14 mouse cellular contexts compared by ENCODE assay signal in genomic region chr3:103733176-103733575, GRCm38 (mm10). TPM values are rescaled to one million over a fixed set of nuclear protein-coding genes. Genes with fewer than 3 reads are reported as not detected.
A peak's percentile ranks its signal among the peaks of the same experiment; 100 is the strongest.
DNase-seq lines count a peak whose midpoint lies in the region; ATAC-seq and TF ChIP-seq lines count a peak whose summit lies in the region.
"Had no signal": no experiment of that assay in that cellular context is flagged by ENCODE, and none has a peak within 500 bp of the region (broad histone marks: within the 10 kb centered on the region; RNA-seq: fewer than 3 reads in every experiment).

No protein-coding gene starts in this region.

- no peaks in the 10 kb centered on the region for H3K36me3 ChIP-seq in kidney, postnatal 0 days (ENCODE audit: insufficient read depth, low read length)
- peaks cover 13% of the 10 kb centered on the region for H3K36me3 ChIP-seq in embryonic facial prominence, embryonic 10.5 days (replicated peaks)
- no peaks in the 10 kb centered on the region for H3K36me3 ChIP-seq in limb, embryonic 11.5 days (ENCODE audit: control insufficient read depth, insufficient read depth, low read length)
- H3K36me3 ChIP-seq: midbrain, embryonic 15.5 days had no signal

- no peak overlapping the region for H3K4me2 ChIP-seq in kidney, postnatal 0 days (ENCODE audit: low read length)
- no peak overlapping the region for H3K4me2 ChIP-seq in limb, embryonic 11.5 days (ENCODE audit: low read depth, severe bottlenecking)

- DNase-seq in kidney, postnatal 0 days (ENCODE audit: low spot score), result peak; percentile 61
- DNase-seq in kidney, adult 8-10 months, result no peak
- DNase-seq in 3T3-L1 (ENCODE audit: low read depth, low spot score), result peak; percentile 23
- DNase-seq in embryonic facial prominence, embryonic 10.5 days (ENCODE audit: low spot score), result no peak
- DNase-seq in limb, embryonic 11.5 days (ENCODE audit: low spot score), result no peak
- DNase-seq in urinary bladder, postnatal 25 days (ENCODE audit: low spot score), result no peak
- no peak for DNase-seq in right cerebral cortex, postnatal 4 days
- DNase-seq: adrenal gland, postnatal 10 days; heart, adult 18-20 months; heart, postnatal 36 days had no signal

- no peak overlapping the region for H3K27ac ChIP-seq in kidney, postnatal 0 days
- H3K27ac ChIP-seq in embryonic facial prominence, embryonic 10.5 days (replicated peaks), result peak overlapping the region; percentile 88
- peak overlapping the region; percentile 32; the same call in 1 of the 2 replicates for H3K27ac ChIP-seq in limb, embryonic 11.5 days (replicated peaks; ENCODE audit: low read depth, low read length)

- no peak for ATAC-seq in kidney, postnatal 0 days (replicated peaks; ENCODE audit: low FRiP score, low read depth)
- ATAC-seq in limb, embryonic 11.5 days (ENCODE audit: insufficient number of reproducible peaks, low FRiP score, low TSS enrichment, low read depth), result no peak

- H3K9ac ChIP-seq in kidney, postnatal 0 days (ENCODE audit: low read depth, low read length), result no peak overlapping the region
- H3K9ac ChIP-seq in limb, embryonic 11.5 days (ENCODE audit: low read length), result no peak overlapping the region

- WGBS in kidney, postnatal 0 days, result 13% methylated on average over 2 of the region's 2 CpGs
- WGBS in embryonic facial prominence, embryonic 10.5 days, result 24% methylated on average over 2 of the region's 2 CpGs
- 24% methylated on average over 2 of the region's 2 CpGs for WGBS in limb, embryonic 11.5 days

- no peaks in the 10 kb centered on the region for H3K9me3 ChIP-seq in kidney, postnatal 0 days (replicated peaks; ENCODE audit: low read length)
- H3K9me3 ChIP-seq in embryonic facial prominence, embryonic 10.5 days, result no peaks in the 10 kb centered on the region
- no peaks in the 10 kb centered on the region for H3K9me3 ChIP-seq in limb, embryonic 11.5 days (ENCODE audit: control insufficient read depth, low read length)
- H3K9me3 ChIP-seq: midbrain, embryonic 15.5 days had no signal

- H3K27me3 ChIP-seq in kidney, postnatal 0 days (ENCODE audit: insufficient read depth, low read length), result no peaks in the 10 kb centered on the region
- no peaks in the 10 kb centered on the region for H3K27me3 ChIP-seq in embryonic facial prominence, embryonic 10.5 days (replicated peaks; ENCODE audit: low read depth, poor library complexity, severe bottlenecking)
- H3K27me3 ChIP-seq in limb, embryonic 11.5 days (ENCODE audit: control insufficient read depth, insufficient read depth, low read length), result no peaks in the 10 kb centered on the region
- H3K27me3 ChIP-seq: midbrain, embryonic 15.5 days had no signal

- no peak for TF ChIP-seq CTCF in kidney, postnatal 0 days (IDR thresholded peaks at IDR 0.05; ENCODE audit: low read depth)

- no peak overlapping the region for H3K4me3 ChIP-seq in kidney, postnatal 0 days (replicated peaks; ENCODE audit: low read depth, low read length)
- H3K4me3 ChIP-seq in embryonic facial prominence, embryonic 10.5 days, result no peak overlapping the region
- no peak overlapping the region for H3K4me3 ChIP-seq in limb, embryonic 11.5 days (ENCODE audit: low read depth, low read length)
- H3K4me3 ChIP-seq: midbrain, embryonic 15.5 days had no signal

- peaks cover 15% of the 10 kb centered on the region; the same call in 1 of the 2 replicates for H3K4me1 ChIP-seq in kidney, postnatal 0 days (replicated peaks; ENCODE audit: insufficient read depth, low read length)
- H3K4me1 ChIP-seq in embryonic facial prominence, embryonic 10.5 days, result peaks cover 64% of the 10 kb centered on the region
- peaks cover 55% of the 10 kb centered on the region for H3K4me1 ChIP-seq in limb, embryonic 11.5 days (ENCODE audit: control insufficient read depth, insufficient read depth, low read length)

RNA-seq across cellular contexts. Expression of gene Olfml3, which starts 4.6 kb away (rescaled TPM):
- polyA plus RNA-seq in kidney, postnatal 0 days (2015; fragmentation: Nextera tagmentation; extraction: Ambion mirVana), result 48.5 and 51.2 TPM in 2 replicates
- 12.5 and 12.9 TPM in 2 replicates for polyA plus RNA-seq in embryonic facial prominence, embryonic 10.5 days (2016; fragmentation: Nextera tagmentation; extraction: Ambion mirVana)
- polyA plus RNA-seq in limb, embryonic 11.5 days (2014; fragmentation: Nextera tagmentation; extraction: Ambion mirVana), result 26.8 and 27.7 TPM in 2 replicates

RNA-seq across cellular contexts. Expression of gene Gm10964, which starts 6.0 kb away (rescaled TPM):
- polyA plus RNA-seq in kidney, postnatal 0 days (2015; fragmentation: Nextera tagmentation; extraction: Ambion mirVana), result not detected in 2 replicates
- not detected in 2 replicates for polyA plus RNA-seq in embryonic facial prominence, embryonic 10.5 days (2016; fragmentation: Nextera tagmentation; extraction: Ambion mirVana)
- not detected in 2 replicates for polyA plus RNA-seq in limb, embryonic 11.5 days (2014; fragmentation: Nextera tagmentation; extraction: Ambion mirVana)
- polyA plus RNA-seq: large intestine, adult 2 months; liver, embryonic 16.5 days; midbrain, embryonic 15.5 days; urinary bladder, adult 2 months had no signal

RNA-seq across cellular contexts. Expression of gene Hipk1, which starts 58.2 kb away (rescaled TPM):
- polyA plus RNA-seq in kidney, postnatal 0 days (2015; fragmentation: Nextera tagmentation; extraction: Ambion mirVana), result 9.8 and 10.2 TPM in 2 replicates
- 9.9 TPM in 2 replicates for polyA plus RNA-seq in embryonic facial prominence, embryonic 10.5 days (2016; fragmentation: Nextera tagmentation; extraction: Ambion mirVana)
- 13.0 and 13.4 TPM in 2 replicates for polyA plus RNA-seq in limb, embryonic 11.5 days (2014; fragmentation: Nextera tagmentation; extraction: Ambion mirVana)

Comparison
In these comparisons a context has a peak if more than half of its experiments do, and no peak if none do; other contexts are left out.
1. DNase-seq: peak in kidney, postnatal 0 days (single experiment) and 3T3-L1 (single experiment); none in kidney, adult 8-10 months (0 of 2), embryonic facial prominence, embryonic 10.5 days (single experiment), limb, embryonic 11.5 days (single experiment), urinary bladder, postnatal 25 days (single experiment) and right cerebral cortex, postnatal 4 days (single experiment).